Mouse (Mus musculus): ENCODE results near the gene Abt1.
A peak's percentile ranks its signal among the peaks of the same experiment; 100 is the strongest.

Gene Abt1

DNA sequence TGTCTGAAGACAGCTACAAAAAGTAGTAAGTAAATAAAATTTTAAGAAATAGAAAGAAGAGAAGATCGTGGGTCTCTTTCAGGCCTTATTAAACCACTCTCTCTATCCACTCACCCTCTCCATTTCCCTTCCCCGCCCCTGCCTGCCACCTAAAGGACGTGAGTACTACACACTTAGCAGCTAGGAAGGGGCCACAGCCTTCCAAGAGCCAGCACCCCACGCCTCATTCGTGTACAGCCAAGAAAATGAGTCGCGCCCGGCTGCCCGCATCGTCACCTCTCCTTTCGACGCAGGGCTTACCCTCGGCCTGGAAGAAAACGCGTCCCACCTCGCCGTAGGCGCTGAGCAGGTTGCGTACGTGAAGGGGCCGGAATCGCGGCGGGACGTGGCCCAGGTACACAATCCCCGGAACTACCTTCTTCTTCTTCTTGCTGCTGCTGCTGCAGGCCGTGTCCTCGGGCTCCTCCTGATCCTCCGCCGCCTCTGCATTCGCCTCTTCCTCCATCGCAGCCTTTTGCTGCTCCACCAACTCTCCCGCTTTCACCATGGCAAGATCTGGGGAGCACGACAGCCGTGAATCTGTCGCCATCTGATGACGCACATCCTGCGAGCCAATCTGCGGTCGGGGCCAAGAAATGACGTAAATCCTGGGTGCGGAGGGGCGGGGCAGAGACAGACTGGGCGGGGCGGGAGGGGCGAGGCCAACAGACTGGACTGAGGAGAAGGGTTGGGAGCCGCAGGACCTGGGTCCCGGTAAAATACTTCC is at the start of gene Abt1:
Abt1 (minus strand) TSS at position 581 of the 766 bp plus-strand sequence.
- peak; percentile 96 for DNase-seq (ENCODE audit: low read depth)

- peak; percentile 87 for DNase-seq (ENCODE audit: low read depth)
These were observed 43.2 kb upstream of the Abt1 start for GRCm38 (mm10) chr13:23466911-23467310.

- DNase-seq (ENCODE audit: low read depth): no peak
These were observed 42.6 kb upstream of the Abt1 start for GRCm38 (mm10) chr13:23466306-23466705.

DNA sequence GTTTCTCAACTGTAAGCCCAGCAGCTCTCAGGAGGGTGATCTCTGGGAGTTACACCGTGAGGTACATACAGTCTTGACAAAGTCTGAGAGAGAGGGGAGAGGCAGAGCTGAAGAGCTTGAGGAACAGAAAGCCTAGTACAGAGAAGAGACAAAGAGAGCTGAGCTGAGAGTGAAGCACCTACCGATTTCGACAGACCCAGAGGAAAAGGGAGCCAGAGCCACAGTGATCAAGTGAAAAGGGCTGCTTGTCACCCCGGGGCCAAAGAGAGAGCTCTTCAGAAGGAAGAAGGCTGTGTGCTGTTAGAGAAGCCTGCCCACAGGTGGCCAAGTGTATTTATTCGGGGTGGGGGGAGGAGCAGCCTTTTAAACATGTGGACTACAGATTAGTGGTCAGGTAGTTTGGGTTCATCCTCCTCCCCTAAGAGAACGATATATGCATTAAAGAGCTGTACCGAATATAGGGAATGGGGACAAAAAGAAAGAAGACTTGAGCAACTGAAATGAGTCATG is 42.0 kb upstream of the Abt1 start, which contains the start of gene Btn1a1:
Btn1a1 (minus strand) TSS at position 302 of the 510 bp plus-strand sequence.
- DNase-seq (ENCODE audit: low read depth): peak; percentile 50

DNA sequence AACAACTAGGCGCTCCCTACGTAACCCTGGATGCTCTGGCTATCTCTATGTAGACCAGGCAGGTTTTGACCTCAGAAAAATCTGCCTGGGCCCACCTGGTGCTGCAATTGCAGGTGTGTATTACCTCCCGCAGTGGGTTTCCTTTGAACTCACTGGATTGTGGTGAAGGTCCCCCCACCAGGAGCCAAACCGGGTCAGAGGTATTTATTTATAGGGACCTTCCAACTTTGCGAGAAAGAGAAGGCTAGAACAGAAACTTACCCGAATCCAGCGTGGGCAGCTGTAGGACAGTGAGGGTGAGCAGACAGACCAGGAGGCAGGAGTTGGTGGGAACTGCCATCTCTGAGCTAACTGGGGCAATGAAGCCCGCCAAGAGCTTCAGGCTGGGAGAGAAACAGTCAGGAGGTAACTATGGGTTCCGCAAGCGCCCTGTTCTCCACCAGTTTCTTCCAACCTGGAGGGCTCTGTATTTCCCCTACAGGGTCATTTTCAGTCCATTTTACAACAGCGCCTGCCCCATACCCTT is 41.2 kb upstream of the Abt1 start:
- DNase-seq (ENCODE audit: low read depth): no peak

- DNase-seq (ENCODE audit: low read depth): no peak
These were observed 40.6 kb upstream of the Abt1 start for GRCm38 (mm10) chr13:23464224-23464637.

- DNase-seq (ENCODE audit: low read depth): peak; percentile 56
These were observed 39.9 kb upstream of the Abt1 start for GRCm38 (mm10) chr13:23463381-23464223.

- DNase-seq (ENCODE audit: low read depth): no peak
These were observed 39.0 kb upstream of the Abt1 start for GRCm38 (mm10) chr13:23462669-23463068.

GRCm38 (mm10) chr13:23462063-23462462 is 38.4 kb upstream of the Abt1 start:
- no peak for DNase-seq (ENCODE audit: low read depth)

- no peak for DNase-seq (ENCODE audit: low read depth)
These were observed 35.7 kb upstream of the Abt1 start for GRCm38 (mm10) chr13:23459264-23459846.

GRCm38 (mm10) chr13:23453926-23454325 is 30.3 kb upstream of the Abt1 start:
- DNase-seq (ENCODE audit: low read depth): peak; percentile 53

- DNase-seq (ENCODE audit: low read depth): peak; percentile 94
These were observed 29.7 kb upstream of the Abt1 start for GRCm38 (mm10) chr13:23453362-23453862.

GRCm38 (mm10) chr13:23450398-23450797 is 26.7 kb upstream of the Abt1 start:
- DNase-seq (ENCODE audit: low read depth): peak; percentile 77

DNA sequence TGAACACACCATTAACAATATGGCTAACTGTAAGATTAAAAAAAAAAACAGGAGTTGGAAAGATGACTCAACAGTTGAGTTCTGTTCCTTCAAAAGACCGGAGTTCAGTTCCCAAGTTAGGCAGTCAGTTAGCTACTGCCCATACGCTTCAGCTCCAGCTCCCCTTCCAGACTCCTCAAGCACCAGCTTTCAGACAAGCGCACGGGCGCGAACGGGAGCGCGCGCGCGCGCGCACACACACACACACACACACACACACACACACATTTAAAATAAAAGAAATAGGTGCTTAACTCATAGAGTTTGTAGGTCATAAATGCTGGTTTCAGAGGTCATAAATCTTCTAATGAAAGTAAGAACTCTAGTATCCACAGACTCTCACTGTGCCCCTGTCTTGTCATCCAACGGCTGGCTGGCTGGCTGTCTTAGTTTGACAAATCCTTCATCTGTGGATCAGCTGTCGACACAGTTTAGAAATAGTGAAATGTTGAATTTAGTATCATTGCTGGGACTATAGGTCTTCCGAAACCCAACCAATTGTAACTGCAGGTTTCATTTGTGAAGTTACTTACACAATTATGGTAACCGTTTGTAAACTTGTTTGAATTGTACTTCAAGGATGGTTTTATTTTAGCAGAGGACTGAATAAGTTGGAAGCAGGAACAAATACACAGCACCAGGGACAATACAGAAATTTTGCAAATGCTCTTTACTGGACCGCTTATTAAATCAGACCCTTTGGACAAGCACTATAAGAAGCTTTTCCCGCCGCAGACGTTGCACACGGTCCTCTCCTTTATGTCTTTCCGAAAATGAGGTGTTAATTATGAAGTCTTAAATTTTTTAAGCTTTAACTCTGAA is 25.8 kb upstream of the Abt1 start:
- peak; percentile 57 for DNase-seq (ENCODE audit: low read depth)

DNA sequence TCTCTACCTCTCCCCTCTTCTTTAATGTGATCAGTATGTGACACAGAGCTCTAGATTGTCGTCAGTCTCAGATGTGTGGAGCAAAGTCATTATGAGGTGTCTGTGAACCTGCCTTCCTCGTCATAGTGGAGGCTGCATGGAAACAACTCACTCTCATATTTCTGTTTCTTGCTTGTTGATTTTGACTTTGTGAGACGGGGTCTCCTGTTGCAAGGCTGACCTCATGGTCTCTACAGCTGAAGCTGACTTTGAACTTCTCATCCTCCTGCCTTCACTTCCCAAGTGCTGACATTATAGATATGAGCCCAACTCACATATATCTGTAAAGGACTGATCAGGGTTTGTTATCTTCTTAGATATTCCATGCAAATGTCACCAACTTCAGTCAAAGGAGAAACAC is 25.1 kb upstream of the Abt1 start:
- no peak for DNase-seq (ENCODE audit: low read depth)

DNA sequence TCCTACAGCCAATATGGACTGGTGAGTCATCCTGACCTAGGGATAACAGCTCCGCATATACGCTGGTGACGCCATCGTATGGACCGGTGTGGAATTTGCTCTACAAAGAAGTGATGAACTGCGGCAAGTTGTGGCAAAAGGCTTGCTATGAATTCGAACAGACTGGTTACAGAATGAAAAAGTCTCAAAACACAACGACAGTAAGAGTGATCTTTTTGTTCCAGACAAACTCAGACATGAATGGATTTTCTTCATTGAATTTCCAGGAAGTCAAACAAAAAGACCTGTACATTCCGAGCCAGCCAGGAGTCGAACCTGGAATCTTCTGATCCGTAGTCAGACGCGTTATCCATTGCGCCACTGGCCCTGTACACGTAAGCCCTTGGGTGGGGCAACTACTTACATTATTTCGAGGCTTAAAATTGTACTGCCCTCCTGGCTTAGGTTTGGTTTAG is 22.9 kb upstream of the Abt1 start:
- DNase-seq (ENCODE audit: low read depth): peak; percentile 89

DNA sequence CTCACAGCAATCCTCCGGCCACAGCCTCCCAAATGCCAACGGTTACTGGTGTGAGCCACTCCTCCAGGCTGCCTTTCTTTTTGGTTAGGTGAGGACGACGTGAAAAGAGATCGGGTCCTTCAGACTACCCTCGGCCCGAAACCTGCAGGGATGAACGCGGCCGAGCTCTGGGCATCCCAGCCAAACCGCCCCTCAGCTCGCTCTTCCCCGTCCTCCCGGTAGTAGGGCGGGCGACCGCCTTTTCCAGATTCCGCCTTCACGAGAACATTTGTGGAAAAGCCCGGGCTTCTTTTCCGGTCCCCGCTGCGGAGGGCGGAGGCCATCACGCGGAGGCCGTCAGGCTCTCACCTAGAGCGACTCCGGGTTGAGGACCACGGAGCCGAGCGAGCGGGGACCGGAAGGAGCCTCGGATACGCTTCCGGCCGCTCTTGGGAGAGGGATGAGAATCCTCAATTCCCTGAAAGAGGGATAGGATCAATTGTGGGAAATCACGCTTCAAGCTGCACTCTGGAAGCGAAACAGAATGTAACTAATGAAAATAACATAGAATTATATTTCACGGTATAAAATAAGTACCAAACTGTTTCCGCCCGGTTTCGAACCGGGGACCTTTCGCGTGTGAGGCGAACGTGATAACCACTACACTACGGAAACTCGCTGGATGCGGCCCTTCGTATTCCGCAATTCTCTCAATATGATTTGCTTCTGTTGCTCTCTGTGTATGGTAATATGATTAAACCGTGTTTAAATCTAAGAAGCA is 22.1 kb upstream of the Abt1 start:
- peak; percentile 96 for DNase-seq (ENCODE audit: low read depth)

DNA sequence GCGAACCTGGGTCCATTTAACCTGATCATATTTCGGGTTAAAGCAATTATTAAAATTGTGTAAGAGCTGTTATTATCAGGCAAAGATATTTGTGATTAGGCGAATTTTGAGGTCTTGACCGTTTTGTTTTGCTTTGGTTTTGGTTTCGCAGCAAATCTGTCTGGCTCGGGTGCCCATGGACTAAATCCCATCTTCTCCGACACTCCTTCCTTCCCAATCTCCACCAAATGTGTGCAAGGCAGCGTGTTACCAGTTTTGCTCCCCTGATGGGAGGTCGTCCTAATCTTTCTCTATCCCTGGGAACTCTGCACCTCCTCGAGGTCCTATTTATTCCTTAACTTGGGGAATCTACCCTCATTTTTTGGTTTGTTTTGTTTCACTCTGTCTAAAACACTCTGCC is 21.5 kb upstream of the Abt1 start:
- no peak for DNase-seq (ENCODE audit: low read depth)

- DNase-seq (ENCODE audit: low read depth): no peak
These were observed 20.8 kb upstream of the Abt1 start for GRCm38 (mm10) chr13:23444451-23444850.

GRCm38 (mm10) chr13:23439901-23440300 is 16.2 kb upstream of the Abt1 start:
- no peak for DNase-seq (ENCODE audit: low read depth)
